Mouse (Mus musculus) right cerebral cortex, postnatal 36 days (tissue): ENCODE measurements around the gene Itih4.

Source experiments
- DNase-seq, 2 experiments: peaks; one replicate each; pipeline ENCODE4 v3.0.0; 2022; ENCODE audit warnings: low spot score in 2 of 2, mixed read lengths in 1 of 2

Gene Itih4

DNA sequence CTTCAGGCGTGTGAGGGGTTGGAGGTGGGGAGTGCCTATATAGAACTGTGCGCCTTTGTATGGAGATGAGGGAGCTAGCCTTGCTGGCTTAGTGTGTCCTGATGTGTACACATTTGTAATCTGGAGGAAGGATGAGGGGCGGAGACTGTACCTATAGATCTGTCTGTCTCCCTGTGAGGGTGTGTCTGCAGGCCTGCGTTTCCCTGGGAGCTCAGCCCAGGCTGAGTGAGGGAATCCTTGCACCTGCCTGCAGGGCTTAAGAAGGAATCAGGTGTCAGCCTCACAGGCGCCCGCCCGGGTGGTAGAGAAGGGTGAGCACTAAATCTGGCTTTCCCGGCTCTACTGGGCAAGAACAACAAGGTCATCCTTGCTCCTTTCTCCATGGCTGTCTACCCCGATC lies 6.5 kb upstream of the Itih4 start:
- DNase-seq = no peak

DNA sequence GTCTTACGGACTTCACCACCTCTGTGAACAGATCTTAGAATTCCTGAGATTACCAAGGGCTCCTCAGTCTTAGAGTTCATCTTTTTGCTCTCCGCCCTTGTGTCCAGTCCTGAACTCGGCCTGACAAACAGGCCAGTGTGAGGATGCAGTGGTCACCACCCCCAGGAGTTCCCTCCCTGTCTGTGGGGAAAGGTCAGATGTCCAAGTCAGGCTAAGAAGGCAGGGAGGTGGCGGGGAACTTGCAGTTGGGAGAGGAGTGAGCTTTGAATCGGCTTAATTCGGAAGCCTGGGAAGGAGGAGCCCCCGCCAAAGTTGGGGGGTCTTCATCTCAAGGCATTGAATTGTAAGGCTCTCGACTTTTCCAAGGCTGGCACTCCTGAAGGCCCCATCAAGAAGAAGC lies 6.0 kb upstream of the Itih4 start:
- DNase-seq = no peak

DNA sequence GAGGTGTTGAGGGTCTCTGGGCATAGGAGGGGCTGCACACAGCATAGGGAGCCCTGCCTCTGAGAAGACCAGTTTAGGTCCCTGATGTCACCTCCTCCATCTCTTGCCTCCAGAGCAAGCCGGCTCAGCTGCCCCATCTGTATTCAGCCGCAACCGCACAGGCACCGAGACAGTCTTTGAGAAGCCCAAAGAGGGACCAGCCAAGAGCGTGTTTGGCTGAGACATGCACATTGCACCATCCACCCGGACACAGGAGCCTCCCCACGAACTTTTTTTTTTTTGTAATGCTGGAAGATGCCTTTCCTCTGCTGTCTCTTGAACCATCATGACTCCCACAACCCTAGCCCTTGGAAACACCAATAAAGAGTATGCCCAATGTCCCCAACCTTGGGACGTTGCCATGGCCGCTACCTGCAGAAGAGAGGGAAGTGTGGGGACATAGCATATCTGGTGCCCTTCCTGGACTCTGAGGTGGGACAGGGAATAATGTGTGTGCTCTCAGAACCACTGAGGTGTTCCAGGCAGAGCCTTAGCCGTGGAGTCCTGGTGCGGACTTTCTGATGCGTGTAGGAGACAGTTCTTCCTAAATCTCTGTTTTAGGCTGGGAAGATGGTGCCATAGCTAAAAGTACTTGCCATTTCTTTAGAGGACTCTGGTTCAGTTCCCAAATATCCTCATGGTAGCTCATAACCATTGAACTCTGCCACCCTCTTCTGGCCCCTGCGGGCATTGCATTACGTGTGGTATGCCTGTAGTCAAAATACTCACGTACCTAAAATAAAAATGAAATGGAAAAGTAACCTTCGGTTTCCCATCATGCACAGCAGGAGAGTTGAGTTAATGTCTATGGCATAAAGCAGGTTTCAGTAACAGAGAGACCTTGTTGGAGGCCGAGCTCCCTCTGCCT lies 5.2 kb upstream of the Itih4 start:
- DNase-seq = peak in 1 of 2 experiments; percentile 40

DNA sequence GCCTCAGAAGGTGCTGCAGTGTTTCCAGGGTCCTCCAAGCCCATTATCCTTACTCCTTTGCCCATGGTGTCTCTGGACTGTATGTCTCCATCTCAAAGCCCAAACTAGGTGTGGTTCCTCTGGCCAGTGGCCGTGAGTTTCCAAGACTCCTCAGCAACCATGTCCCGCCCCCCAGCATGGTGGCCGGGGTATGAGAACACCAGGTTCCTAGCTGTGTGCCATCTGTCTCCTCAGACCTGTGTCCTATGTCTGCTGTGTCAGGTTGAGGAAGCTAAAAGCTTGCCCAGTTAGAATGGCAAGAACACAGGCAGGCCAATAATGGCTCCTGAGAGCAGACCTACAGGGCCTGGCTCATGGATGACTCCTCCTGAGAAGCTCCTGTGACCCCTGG lies 4.6 kb upstream of the Itih4 start:
- no peak for DNase-seq

DNA sequence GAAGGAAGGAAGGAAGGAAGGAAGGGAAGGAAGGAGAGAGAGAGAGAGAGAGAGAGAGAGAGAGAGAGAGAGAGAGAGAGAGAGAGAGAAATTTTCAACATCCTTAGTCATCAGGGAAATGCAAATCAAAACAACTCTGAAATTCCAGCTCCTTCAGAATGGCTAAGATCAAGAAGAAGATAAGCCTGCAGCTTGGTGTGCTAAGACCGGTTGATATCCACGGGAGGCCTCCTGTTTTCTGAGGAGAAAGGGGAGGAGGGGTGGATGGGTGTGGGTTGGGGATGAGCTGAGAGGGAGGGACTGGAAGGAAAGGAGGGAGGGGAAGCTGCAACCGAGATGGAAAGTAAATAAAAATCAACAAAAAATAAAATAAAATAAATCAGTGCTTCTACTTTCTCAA lies 978 bp upstream of the Itih4 start:
- no peak for DNase-seq

DNA sequence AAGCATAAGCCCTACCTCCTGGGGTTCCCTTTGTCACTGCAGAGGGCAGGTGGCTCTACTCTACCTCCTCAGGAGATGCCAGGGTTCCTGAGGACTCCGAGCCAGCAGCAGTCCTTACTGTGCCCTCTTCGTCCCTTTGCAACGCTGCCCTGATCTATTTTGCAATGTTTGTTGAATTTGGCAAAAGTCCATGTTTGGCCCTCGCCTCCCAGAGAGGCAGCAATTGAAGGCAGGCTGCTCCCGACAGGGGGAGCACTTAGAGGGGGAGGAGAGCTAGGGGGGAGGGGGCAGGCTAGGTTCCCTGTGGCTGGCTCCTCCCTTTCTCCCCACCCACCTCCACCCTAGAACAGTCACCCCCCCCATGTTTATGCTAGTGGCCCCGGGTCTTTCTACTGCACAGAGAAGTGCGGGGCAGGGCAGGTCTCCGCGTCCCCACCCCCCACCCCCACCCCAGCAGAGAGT lies 2.0 kb downstream of the Itih4 start:
- no peak for DNase-seq

GRCm38 (mm10) chr14:30899972-30900371 lies 13.7 kb downstream of the Itih4 start:
- DNase-seq = no peak

DNA sequence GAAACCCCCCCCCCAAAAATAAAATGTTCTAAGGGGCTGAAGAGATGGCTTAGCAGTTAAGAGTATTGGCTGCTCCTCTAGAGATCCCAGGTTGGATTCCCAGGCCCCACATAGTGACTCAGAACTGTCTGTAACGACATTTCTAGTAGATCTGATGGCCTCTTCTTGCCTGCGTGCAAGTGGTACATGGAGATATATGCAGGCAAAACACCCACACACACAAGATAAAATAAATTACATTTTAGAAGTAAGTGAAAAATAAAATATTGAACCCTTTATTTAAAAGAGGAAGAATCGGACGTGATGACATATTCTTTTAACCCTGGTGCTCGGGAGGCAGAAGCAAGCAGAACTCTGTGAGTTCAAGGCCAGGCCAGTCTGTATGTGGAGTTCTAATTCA lies 16.4 kb downstream of the Itih4 start:
- no peak for DNase-seq

DNA sequence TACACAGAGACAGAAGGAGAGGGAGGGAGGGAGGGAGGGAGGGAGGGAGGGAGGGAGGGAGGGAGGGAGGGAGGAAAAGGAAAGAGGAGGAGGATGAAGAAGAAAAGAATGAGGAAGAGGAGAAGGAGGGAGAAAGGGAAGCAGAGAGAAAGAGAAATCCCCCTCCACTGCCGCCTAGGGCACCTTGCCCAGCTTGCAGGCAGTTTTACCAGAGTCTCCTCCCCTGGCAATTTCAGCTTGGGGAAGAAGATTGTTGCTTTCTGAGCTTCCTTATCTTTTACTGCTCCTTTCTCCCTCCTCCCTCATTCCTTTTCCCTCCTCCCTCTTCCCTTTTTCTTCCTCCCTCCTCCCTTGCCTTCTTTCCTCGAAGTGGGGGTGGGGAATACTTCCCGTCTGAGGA lies 16.8 kb downstream of the Itih4 start:
- no peak for DNase-seq

GRCm38 (mm10) chr14:30904307-30904706 lies 18.0 kb downstream of the Itih4 start:
- no peak for DNase-seq

DNA sequence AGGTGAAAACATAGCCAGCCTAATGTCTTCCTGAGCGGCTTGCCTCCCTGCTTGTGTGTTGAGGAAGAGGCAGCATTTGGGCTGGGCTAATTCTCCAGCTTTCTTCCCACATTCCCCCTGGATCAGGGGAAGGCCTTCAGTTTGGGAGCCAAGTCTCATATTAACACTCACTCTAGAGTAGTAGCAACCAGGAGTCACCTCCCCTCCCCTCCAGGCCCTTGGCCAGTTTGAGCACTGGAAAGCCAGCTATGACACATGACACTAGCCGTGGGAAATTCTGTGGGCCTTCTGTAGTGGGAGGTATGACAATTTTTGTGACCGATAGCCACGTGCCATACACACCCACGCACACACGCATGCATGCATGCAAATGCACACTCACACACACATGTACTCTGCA lies 19.7 kb downstream of the Itih4 start:
- DNase-seq = no peak

DNA sequence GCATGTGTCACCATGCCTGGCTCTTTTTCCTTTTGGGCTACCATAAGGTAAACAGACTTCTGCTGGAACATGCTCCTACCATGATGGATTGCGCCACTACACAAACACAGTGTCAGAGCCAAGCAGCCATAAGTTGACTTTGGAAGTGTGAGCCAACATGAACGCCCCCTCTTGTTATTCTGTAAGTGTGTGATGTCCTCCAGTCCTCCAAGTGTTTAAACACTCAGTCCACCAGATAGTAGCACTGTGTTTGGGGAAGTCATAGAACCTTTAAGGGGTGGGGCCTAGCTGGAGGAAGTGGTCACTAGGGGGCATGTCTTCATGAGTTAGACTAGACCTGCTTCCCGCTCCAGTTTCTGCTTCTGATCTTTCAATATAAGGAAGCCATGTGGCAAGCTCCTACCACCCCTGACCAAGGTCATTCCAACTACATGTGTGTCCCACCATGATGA lies 21.6 kb downstream of the Itih4 start:
- no peak for DNase-seq

DNA sequence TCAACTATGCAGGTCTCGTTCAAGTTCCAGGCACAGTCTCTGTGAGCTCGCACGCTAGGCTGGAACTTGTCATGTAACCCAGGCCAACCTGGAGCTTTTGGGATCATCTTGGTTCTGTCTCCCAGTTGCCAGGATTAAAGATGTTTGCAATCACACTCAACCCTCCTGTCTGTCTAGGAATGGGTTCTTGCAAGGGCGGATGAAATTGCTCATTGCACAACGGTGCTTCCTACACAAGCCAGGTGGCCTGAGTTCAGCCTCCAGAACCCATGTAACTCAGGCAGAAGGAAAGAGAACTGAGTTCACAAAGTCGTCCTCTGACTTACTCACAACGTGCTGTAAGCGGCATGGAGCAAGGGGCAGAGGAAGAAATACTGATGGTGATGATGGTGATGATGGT lies 24.9 kb downstream of the Itih4 start:
- no peak for DNase-seq

DNA sequence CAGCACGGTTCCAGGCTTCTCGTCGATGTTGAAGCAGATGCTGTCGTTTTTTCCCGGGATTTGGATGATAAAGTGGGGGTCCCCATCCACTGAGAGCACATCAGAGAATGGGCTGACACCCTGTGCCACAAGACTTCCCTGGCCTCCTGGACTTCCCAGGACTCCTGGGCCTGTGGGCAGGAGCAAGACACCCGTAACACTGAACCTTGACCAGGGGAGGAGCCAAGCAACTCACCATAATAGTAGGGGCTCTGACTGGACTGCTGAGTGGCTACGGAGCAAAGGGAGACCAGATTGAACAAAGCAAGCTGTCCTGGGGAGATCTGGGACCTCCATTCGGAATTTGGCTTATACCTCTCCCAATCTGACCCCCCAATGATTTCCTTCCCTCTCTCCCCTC lies 26.4 kb downstream of the Itih4 start:
- no peak for DNase-seq

DNA sequence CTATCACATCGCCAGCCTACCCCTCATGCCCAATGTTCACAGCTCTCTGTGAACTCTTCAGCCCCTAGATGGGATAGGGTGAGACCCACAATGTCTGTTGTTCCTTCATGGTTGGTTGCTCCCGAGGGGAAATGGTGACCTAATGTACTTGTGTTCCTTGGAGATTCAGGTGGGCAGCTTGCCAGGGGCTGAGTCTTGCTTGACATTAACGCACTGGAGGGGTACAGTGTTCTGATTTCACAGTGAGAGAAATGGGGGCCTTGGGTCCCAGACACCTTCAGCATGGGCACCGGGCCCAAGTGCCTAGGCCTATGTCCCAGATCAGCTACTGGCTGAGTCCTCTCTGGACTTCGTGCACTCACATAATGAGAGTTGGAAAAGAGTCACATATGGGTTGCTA lies 27.1 kb downstream of the Itih4 start:
- DNase-seq = no peak

DNA sequence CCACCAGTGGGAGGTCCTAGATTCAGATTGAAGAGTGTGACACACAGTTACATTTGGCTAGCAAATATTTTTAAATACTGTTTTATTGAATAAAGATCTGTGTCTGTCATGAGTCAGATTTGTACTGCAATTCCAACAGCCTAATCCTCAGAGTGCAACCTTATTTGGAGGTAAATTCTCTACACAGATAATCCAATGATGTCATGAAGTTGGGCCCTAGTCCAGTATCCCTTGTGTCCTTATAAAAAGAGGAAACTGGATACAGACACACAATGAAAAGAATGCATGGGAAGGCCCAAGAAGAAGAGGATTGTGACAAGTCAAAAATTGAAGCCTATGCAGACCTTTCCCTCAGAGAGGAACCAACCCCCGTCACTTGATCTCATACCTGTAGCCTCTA lies 30.2 kb downstream of the Itih4 start:
- DNase-seq = no peak

DNA sequence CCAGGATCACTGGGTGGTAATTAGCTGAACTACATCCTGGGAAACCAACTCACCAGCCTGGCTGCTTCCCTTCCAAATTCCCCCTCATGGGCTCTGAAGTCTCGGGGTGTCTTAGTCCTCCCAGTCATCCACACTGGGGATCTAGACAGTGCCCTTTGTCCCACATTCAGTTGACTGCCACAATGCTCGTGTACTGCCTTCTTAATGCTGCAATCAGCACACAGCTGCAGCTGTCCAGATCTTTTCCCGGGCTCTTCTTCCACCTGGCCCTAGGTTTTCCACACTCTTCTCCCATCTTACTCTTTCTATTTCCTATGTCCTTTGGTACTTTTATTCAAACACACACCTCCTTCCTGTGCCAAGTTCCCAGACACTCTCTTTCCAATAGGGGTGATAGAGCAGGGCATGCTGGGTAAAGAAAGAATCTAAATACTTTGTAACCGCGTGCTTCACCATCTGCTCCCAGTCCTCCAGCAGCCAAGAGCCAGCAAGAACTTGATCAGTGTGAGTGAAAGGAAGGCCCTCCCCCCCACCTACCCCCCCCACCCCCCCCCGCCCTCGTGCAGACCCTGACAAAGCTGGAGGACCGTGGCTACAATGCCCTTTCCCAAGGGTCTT lies 35.9 kb downstream of the Itih4 start:
- DNase-seq = no peak

GRCm38 (mm10) chr14:30923375-30924105 lies 37.3 kb downstream of the Itih4 start, which contains the start of gene Itih3:
Itih3 (minus strand) TSS chr14:30923760.
- peak; percentile 12 to 18 for DNase-seq

DNA sequence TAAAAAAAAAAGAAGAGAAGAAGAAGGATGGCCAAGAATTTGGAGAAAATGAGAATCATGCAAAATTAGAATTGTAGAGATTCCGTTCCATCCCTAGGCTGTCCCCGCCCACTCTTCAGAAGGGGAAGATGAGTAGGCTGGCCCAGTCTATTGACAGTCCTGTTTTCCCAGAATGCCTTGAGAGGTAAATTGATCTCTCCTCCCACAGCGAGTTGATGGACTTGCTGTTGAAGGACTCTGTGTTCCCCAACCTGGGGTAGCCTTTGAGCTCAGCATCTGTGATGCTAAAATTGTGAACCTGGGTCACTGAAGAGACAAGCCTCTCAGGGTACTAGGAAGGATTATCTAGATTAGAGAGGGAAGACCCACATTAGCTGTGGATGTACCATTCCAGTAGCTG lies 39.2 kb downstream of the Itih4 start:
- DNase-seq = no peak

- DNase-seq = no peak
These were observed 44.1 kb downstream of the Itih4 start for GRCm38 (mm10) chr14:30930386-30930785.

DNA sequence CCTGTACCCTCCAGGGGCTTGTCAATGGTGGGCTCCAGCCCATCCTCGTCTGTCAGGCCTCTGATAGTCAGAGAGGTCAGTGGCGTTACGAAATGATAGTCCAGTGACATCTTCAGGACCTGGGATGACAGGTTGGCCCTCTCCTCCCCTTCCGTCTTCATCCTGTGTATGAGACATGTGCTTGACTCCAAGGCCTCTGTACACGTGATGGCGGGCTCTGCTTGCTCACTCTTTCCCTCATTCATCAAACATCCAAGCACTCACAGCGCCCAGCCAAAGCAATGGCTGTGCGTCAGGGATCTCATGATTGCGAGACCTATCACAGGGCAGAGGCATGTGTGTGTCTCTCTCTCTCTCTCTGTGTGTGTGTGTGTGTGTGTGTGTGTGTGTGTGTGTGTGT lies 47.1 kb downstream of the Itih4 start:
- DNase-seq = no peak

DNA sequence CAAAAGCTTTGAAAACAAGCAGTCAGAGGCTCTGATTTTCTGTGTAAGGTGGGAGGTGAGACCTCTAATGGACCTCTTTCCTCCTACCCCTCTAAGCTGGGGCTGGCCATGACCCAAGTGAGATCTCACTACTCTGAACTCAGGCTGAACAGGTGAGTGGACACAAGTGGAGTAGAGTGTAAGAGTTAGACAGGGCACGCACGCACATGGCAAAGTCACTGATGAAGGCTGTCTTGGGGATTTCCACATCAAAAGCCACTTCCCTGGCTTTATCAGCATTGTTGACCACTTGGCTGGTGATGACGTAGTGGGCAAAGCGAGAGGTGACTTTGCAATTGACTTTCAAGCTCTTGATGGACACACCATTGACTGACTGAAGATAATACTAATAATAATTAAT lies 56.0 kb downstream of the Itih4 start:
- DNase-seq = no peak
